Mouse (Mus musculus) CH12.LX (cell line): Measurements from ENCODE around the gene Ppig.

Experiments
- BHLHE40 ChIP-seq: IDR thresholded peaks from 2 replicates; pipeline ENCODE4 v1.6.1; 2011; ENCODE audit warnings: mild to moderate bottlenecking, low read depth, low read length, improper control_type of control experiment
- CHD1 ChIP-seq: IDR thresholded peaks from 2 replicates; pipeline ENCODE4 v1.6.1; 2012; ENCODE audit warnings: low read depth, low read length, improper control_type of control experiment, inconsistent platforms
- CTCF ChIP-seq, 2 experiments: IDR thresholded peaks in 1 of 2; conservative IDR thresholded peaks in 1 of 2; 2 replicates each; pipeline ENCODE4 v1.5.1; 2011 to 2012; ENCODE audit warnings: low read depth in 2 of 2, low read length in 2 of 2, improper control_type of control experiment in 1 of 2, inconsistent platforms in 1 of 2, mild to moderate bottlenecking in 1 of 2, moderate library complexity in 1 of 2
- ELF1 ChIP-seq: IDR thresholded peaks from 2 replicates; pipeline ENCODE4 v1.6.1; 2014; ENCODE audit warnings: low read depth, mild to moderate bottlenecking, inconsistent platforms, low read length, improper control_type of control experiment
- EP300 ChIP-seq: IDR thresholded peaks from 2 replicates; pipeline ENCODE4 v1.6.1; 2011; ENCODE audit warnings: low read length, improper control_type of control experiment
- GABPA ChIP-seq: IDR thresholded peaks from 2 replicates; pipeline ENCODE4 v1.6.1; 2012; ENCODE audit warnings: low read depth, low read length, improper control_type of control experiment, inconsistent platforms; ENCODE audit not compliant: insufficient replicate concordance
- NRF1 ChIP-seq: IDR thresholded peaks from 2 replicates; pipeline ENCODE4 v1.6.1; 2014; ENCODE audit warnings: low read depth, mild to moderate bottlenecking, inconsistent platforms, low read length, improper control_type of control experiment, moderate library complexity
- POLR2A ChIP-seq: IDR thresholded peaks from 2 replicates; pipeline ENCODE4 v1.6.1; 2011; ENCODE audit warnings: low read depth, mild to moderate bottlenecking, improper control_type of control experiment, low read length
- POLR2AphosphoS2 ChIP-seq: IDR thresholded peaks from 2 replicates; pipeline ENCODE4 v1.6.1; 2011; ENCODE audit warnings: low read depth, low read length, improper control_type of control experiment
- RAD21 ChIP-seq: IDR thresholded peaks from 2 replicates; pipeline ENCODE4 v1.6.1; 2011; ENCODE audit warnings: low read depth, mild to moderate bottlenecking, low read length, improper control_type of control experiment, moderate library complexity
- ZC3H11A ChIP-seq: IDR thresholded peaks from 2 replicates; pipeline ENCODE4 v1.6.1; 2012; ENCODE audit warnings: low read depth, mild to moderate bottlenecking, inconsistent platforms, low read length, improper control_type of control experiment

DNA sequence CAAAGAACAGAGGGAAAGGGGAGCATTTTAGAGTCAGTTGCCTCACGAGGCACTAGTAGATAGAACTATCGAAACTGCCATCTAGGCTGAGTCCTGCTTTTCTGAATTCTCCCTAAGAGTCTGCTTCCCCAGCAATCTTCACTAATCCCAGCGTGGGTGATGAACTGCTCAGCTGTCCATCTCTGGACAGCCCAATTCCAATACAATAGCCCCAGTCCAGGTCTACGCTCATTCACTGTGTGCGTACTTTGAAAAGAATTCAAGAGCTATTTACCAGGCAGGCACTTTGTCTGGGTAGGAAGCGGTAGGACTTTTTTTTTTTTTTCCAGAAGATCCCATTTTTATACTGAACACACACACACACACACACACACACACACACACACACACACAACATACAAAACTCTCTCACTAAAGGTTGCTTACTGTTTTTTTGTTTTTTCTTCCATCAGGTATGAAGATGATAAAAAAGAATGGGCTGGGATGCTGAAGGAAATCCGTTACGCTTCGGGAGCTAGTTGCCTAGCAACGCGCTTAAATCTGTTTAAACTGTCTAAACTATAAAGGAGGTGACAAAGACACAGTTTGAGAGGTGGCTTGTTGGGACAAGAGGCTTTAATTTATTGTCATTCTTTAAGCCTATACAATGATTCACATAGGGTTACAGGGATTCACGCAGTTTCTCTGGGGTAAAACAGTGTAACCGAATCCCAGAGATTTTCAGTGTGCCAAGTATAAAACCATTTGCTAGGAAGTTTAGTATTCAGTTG lies 39.1 kb upstream of the Ppig start:
- TF ChIP-seq CTCF (conservative IDR thresholded peaks at IDR 0.05 in 1 of 2, IDR thresholded peaks at IDR 0.05 in 1 of 2; ENCODE audit: low read depth in 2 of 2, low read length in 2 of 2) (no peak), EP300 (no peak), ZC3H11A (no peak), CHD1 (no peak), GABPA (no peak), ELF1 (no peak), RAD21 (no peak), POLR2A (no peak), BHLHE40 (no peak), POLR2AphosphoS2 (no peak), NRF1 (no peak)
